Mouse (Mus musculus) thymus, postnatal 36 days (tissue): ENCODE data around the gene Tuft1.

Source experiments
- DNase-seq, 2 experiments: peaks; one replicate each; pipeline ENCODE4 v3.0.0; 2022; ENCODE audit warnings: mixed read lengths in 2 of 2

Gene Tuft1

GRCm38 (mm10) chr3:94591066-94591465 lies 67.6 kb downstream of the Tuft1 start:
- no peak for DNase-seq

- DNase-seq, result no peak
Observed at GRCm38 (mm10) chr3:94587962-94588361, 70.7 kb downstream of the Tuft1 start.

GRCm38 (mm10) chr3:94582944-94583343 lies 75.7 kb downstream of the Tuft1 start:
- DNase-seq, result no peak

GRCm38 (mm10) chr3:94582456-94582891 lies 76.2 kb downstream of the Tuft1 start, which contains the start of gene Snx27:
Gene Snx27 (minus strand): TSS chr3:94582716.
- peak; percentile 89 to 96 for DNase-seq

GRCm38 (mm10) chr3:94581793-94582455 lies 76.7 kb downstream of the Tuft1 start:
- DNase-seq, result no peak

GRCm38 (mm10) chr3:94581138-94581780 lies 77.4 kb downstream of the Tuft1 start:
- peak; percentile 8 to 10 for DNase-seq

- DNase-seq, result no peak
Observed at GRCm38 (mm10) chr3:94574506-94574905, 84.2 kb downstream of the Tuft1 start.

- DNase-seq, result no peak
Observed at GRCm38 (mm10) chr3:94567242-94567641, 91.4 kb downstream of the Tuft1 start.

- DNase-seq, result no peak
Observed at GRCm38 (mm10) chr3:94565557-94565956, 93.1 kb downstream of the Tuft1 start.

- no peak for DNase-seq
Observed at GRCm38 (mm10) chr3:94565127-94565526, 93.5 kb downstream of the Tuft1 start.

- DNase-seq, result no peak
Observed at GRCm38 (mm10) chr3:94564356-94565010, 94.2 kb downstream of the Tuft1 start.

GRCm38 (mm10) chr3:94563163-94563562 lies 95.5 kb downstream of the Tuft1 start:
- DNase-seq, result no peak
